Mouse (Mus musculus) heart, adult 18-20 months (tissue): ENCODE measurements around the gene 4833420G17Rik. TPM values are rescaled to one million over a fixed set of nuclear protein-coding genes. Genes with fewer than 3 reads are reported as not detected.
"Not testable (repeated sequence)": the region's sequence is repeated elsewhere in the genome, so short reads cannot be mapped to it uniquely, and the experiment has no call there.

ENCODE experiments used
- DNase-seq, 2 experiments: peaks; one replicate each; pipeline ENCODE4 v3.0.0; 2021 to 2022; ENCODE audit warnings: mixed read lengths in 1 of 2
- long read RNA-seq, 2 experiments: library from polyadenylated mRNA; stranded (forward); transcript quantifications; one replicate each; pipeline ENCODE4 v2.0.0; 2021
- total RNA-seq, 2 experiments: library from RNA; stranded (reverse); gene quantifications; 2 replicates each; pipeline ENCODE4 v1.2.3; 2021

The 4833420G17Rik gene
- 1 to 10 TPM; 5.6 to 9.2 TPM for total RNA-seq
- long read RNA-seq, experiment 1, partial matches to known transcripts = 0 of 2 reads
- long read RNA-seq, experiment 1, other reads (novel, unspliced or antisense) = 1 of 2 reads
- long read RNA-seq, experiment 2, partial matches to known transcripts = 2 of 5 reads
- long read RNA-seq, experiment 2, other reads (novel, unspliced or antisense) = 2 of 5 reads

DNA sequence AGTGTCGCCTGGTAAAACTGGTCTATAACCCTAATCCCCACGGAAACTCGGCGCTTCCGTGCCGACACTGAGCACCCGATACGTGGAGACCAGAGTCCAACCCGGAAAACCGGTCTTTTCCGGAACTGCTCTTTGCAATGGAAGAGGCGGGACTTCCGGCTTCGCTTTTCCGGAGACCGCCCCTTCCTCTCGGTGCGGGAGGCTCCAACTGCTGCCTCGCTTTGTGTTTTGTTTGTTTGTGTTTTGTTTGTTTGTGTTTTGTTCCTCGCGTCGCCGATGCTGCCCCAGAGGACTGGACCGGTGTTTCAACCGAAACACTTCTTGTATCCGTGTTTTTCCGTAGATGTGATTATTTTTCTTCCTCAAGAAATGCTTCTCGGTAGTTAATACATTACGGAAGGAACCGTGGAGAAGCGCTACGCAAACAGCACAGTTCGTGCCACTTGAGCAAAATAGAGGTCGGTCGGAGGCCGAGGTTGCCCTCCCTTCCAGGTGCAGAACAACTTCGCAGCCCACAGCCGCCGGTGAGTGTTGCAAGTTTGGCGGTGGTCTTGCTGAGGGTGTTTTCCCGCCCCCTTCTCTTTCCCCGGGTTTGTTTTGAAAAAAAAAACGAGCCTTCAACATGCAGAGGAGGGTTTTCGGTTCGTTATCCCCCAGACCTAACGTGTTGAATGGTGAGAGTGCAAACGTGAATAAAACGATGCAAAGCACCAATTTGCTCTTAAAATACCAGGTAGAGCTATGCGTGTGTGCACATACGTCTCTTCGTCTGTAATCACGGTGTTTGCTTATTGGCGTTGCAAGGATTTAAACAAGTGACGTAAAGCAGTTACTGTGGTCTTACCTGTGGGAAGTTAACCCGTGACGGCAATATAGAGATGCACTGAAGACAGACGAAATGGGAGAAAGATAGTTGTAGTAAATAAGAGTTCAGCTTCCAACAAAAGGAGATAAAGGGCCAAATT lies at the start of gene 4833420G17Rik:
Gene 4833420G17Rik (plus strand): TSS at position 173 of the 965 bp plus-strand sequence.
- DNase-seq = peak; percentile 94

DNA sequence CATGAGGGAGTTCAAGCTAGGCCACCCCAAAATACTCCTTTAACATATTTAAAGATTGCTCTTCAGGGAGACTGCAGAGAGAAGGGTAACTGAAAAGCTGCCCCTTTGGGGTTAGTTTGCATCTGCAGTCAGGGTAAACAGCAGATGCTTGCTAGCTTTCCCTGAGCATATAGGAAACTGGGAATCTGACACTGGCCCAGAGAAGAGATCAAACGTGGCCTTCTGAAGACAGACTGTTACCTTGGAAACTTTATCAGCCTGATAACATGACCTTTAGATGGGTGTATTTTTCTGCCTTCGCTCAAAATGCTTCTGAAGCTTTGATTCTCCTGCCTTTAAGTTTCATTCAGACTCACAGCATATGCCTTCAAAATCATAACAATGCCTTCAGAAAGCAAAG lies 49.5 kb upstream of the 4833420G17Rik start:
- no peak for DNase-seq

DNA sequence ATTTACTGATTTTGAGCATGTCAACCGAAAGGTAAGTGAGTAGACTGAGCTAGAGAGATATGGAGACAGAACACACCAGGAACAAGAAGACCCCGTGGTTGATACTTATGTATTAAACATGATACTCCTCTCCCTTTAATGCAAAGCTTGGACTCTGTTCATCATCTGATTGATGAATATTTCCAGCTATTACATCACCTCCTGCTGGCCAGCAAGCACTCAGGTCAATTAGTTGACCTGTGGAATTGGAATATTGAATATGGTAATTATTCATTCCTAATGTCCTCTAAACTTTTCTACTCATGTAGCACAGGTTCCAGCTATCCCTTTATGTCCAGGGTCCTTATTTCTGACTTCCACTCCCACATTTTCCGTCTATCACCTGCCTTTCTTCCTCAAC lies 44.1 kb upstream of the 4833420G17Rik start:
- DNase-seq = no peak

DNA sequence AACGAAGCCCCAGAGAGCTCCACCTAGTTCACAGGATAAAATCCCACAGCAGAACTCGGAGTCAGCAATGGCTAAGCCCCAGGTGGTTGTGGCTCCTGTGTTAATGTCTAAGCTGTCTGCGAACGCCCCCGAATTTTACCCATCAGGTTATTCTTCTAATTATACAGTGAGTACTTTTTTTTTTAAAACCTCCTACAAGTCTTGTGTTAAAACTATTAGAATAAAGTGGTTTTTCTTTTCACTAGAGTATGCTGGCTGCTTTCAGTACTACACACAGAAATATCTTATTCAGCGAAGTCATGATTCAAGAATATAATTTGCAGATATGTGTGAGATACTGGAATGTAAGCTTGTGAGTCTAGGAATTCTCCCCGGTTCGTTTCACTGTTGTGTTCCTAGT lies 32.4 kb upstream of the 4833420G17Rik start:
- no peak for DNase-seq

DNA sequence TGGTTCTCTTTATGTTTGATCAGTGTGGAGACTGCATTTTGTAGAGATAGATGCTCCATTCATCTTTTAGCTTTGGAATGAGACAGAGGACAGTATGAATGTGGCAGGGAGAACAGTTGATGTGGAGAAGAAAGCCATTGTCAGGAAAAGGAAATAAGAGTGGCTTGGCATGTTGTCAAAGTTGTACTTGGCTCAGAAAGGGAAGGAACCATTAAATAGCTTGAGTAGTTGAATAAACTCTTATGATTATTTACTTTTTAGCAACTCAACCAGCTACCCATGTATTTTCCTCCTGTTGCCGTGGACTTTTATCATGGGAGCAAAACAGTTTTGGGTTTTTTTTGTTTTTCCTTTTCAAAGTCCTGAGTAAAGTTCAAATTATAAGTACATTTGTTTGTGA lies 30.5 kb upstream of the 4833420G17Rik start:
- DNase-seq = peak in 1 of 2 experiments; percentile 19

DNA sequence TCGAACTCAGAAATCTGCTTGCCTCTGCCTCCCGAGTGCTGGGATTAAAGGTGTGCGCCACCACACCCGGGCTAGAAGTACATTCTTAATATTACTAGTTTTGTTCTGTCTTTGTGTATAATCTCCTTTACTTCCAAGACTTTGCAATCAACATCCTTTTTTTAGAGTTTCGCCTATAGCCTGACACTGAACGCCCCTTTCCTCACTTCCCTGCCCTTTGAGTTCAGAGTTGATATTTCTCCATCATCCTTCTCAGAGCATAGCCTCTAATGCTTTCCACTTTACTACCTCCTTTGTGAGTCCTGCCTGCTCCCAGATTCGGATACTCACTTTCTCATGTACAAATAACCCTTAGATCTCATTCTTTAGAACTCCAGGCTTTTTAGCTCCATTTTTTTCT lies 28.2 kb upstream of the 4833420G17Rik start:
- no peak for DNase-seq

DNA sequence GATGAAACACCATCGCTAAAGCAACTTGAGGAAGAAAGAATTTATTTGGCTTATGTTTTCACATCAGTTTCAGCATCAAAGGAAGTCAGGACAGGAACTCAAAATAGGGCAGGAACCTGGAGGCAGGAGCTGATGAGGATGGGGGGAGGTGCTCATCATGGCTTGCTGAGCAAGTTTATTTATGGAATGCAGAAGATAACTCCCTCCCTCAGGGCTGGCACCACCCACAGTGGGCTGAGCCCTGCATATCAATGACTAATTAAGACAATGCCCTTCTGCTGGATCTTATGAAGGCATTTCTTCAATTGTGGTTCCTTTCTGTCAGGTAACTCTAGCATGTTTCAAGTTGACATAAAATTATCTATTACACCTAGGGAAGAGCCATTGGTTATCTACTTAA lies 20.3 kb upstream of the 4833420G17Rik start:
- DNase-seq = no peak

DNA sequence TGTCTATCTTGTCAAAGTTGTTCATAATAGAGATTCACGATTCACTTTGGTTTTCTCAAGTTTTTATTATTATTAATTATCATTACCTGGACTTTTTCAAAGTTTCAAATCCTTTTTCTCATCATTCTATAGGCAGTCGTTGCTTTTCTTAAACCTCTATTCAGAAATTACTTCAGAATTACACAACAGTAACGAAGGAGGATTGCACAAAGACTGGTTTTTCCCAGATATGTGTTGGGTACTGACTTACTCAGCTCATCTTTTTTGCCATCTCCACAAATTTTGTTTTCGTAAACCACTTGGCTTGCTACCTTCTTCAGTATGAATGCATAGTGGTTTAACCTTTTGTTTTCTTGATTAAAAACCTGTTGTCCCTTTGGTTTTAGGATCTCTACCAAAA lies 9.0 kb upstream of the 4833420G17Rik start:
- no peak for DNase-seq

DNA sequence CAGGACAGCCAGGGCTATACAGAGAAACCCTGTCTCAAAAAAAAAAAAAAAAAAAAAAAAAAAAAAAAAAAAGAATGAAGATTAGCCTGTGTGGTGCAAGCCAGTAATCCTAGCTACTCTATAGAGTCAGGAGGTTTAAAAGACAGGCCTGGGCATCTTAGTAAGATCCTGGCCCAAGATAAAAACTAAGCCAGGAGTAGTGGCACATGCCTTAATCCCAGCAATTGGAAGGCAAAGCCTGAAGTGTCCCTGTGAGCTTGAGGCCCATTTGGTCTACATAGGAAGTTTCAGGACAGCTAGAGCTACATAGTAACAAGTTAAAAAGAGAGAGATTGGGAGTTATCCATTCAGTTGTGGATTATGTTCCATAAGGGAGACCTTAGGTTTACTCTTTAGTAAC lies 7.5 kb upstream of the 4833420G17Rik start:
- DNase-seq = no peak

DNA sequence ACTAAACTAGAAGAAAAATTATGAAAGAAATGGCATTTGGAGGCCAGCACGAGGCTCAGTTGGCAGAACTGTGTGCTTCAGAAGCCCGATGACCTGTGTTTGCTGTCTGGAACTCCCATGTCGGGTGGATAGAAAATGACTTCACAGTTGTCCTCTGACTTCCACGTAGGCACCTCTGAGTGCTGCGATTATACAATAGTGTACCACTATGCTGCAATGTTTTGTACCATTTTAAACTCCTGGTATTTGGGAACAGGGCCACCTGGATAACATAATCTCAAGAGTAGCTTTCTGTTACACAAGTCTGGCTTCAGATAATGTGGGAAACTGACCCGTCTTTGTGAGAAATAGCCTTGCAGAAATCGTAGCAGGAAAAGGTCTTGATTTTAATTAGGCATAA lies 6.2 kb upstream of the 4833420G17Rik start:
- DNase-seq = peak in 1 of 2 experiments; percentile 22

DNA sequence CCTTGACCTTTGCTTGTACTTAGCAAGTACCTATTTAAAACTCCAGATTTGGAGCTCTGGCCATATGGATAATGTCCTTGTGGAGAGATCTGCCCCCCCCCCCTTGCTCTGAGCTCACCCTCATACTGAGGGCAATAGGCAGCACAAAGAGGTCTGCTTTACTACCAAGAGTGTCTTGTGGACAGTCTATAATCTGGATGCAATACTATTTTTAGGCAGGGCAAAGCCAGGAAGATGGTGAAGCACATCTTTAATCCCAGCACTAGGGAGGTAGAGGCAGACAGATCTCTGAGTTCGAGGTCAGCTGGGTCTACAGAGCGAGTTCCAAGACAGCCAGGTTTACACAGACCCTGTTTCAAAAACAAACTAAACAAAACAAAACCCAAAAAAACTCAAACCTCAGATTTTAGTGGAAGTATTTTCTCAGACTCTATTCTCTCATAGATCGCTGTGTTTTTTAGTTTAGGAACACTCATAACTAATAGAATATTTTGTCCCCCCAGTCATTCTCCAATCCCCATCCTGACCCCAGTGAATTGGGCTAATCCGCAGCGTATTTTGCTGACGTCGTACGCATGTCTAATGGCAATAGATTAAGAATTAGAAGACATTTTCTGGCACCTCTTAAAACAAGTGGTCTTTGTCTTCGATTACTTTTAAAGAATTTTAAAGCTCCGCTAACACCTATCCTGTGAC lies 520 bp upstream of the 4833420G17Rik start:
- DNase-seq = peak in 1 of 2 experiments; percentile 10

DNA sequence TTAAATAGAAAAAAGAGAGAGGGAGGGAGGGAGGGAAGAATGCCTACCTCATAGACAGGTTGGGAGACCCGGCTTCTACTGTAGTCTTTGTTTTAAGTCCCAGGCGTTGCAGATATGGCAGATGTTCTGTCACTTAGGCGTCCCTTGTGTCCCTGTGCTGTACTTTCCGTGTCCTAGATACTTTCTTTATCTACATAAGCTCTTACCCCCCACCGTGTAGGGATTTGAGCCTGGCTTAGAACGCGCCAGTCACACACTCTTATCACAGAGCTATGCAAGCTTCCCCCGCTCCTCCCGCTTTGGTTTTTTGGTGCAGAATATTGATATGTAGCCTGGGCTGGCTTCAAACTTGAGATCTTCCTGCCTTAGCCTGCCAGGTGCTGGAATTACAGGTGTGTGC lies 14.1 kb downstream of the 4833420G17Rik start:
- DNase-seq = peak in 1 of 2 experiments; percentile 9

DNA sequence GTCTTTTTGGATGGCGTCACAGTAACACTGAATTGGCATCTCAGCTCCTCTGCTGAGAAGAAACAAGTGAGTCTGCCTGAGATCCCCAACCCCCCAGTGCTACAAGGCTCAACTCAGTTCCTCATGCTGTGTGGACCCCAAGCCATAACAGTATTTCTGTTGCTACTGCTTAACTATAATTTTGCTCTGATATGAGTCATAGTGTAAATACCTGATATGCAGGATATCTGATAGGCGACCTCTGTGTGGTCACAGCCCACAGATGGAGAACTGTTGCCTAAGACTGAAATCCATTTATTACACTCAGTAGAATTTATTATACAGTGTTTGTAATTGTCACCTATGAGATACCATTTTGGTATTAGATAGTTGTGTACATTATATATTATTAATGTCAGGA lies 15.2 kb downstream of the 4833420G17Rik start:
- no peak for DNase-seq

DNA sequence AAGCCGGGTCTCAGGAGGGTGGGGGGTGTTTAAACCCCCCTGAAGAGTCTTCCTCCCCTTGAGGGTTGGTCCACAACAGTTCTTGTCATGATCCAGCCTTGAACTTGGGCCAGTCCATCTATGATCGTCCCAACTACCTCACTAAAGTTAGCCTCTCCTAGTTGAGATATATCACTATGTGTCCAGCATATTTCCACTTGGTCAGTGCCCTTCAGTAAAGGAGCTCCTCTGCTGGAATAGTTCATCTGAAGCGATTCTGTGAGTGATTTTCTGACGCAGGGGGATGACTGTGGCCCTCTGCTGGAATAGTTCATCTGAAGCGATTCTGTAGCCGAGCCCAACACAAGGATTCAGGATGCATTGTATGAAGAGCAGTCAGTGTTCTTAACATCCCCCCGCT lies 24.8 kb downstream of the 4833420G17Rik start:
- DNase-seq = no peak

DNA sequence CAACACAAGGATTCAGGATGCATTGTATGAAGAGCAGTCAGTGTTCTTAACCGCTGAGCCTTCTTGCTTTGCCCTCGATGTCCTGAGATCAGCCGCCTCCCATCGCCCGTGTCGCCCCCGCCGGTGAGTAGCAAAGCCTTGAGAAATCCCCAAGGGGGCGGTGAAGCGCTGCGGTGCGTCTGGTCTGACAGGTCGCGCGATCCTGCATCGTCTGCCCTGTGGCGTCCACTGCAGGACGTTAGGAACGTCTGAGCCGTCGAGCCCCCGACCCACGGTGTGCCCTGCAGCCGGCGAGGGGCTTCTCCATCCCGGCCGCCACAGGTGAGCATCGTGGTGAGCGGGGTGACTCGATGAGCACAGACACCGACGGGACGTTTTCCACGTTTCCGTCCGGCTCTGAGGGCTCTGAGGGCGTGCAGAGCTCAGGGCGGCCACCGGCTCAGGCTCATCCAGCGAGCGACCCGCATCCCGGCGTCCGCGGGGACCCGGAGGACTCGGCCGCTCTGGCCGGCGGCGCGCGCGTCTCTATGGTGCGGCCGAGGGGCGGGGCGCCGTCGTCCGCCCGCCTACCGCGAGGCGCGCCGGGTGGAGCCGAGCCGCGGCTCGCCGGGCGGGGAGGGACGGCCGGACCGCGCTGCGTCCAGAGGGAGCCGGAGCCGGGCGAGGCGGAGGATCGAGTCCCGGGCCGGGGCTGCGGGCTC lies 25.5 kb downstream of the 4833420G17Rik start, which contains the start of the genes Tmem267 and 3110070M22Rik:
Gene Tmem267 (plus strand): TSS at position 160 of the 701 bp plus-strand sequence.
Gene 3110070M22Rik (minus strand): TSS at position 504 of the 701 bp plus-strand sequence.
- DNase-seq = peak; percentile 88

DNA sequence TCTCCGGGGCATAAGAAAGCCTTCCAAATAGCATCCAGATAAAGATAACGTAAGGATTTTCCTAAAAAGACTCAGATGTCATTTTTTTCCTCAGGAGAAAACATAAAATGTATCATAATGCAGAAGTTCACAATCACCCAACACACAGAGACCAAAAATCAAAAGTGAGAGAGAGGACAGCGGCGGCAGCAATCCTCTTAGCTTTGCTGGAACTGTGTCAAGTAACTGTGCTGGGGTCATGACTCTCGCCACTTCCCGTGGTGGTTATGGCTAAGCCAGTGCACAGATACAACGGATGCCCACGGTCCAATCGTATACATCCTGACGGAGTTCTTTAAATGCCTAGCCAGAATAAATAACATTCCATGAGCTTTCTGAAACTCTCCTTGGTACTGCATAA lies 29.5 kb downstream of the 4833420G17Rik start:
- not testable (repeated sequence) for DNase-seq

DNA sequence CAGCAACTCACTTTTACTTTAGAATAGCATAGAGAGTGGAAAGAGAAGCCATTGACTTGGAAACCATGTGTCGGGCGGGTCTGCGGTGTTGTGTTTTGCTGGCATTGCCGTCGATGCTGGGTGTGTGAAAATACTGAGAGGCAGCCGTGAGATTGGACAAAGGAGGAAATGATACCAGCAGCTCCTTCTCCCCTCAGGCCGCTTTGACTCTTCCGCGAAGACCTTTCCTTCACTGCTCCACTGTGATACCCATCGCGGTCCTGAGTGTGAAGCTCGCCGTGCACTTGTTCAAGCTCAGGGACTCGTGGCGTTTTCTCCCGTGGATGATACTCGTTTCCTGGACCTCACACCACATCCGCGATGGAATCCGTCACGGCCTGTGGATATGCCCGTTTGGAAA lies 32.4 kb downstream of the 4833420G17Rik start:
- DNase-seq = not testable (repeated sequence)
